In genomic region chr1:52113067-52113665, GRCm38 (mm10) we compare ENCODE assay signal across 8 mouse cellular contexts. TPM values are rescaled to one million over a fixed set of nuclear protein-coding genes. Genes with fewer than 3 reads are reported as not detected.
DNase-seq lines count a peak whose midpoint lies in the region; ATAC-seq and TF ChIP-seq lines count a peak whose summit lies in the region.

No protein-coding gene starts in this region.

- peak overlapping the region; percentile 57 for H3K4me3 ChIP-seq in liver, adult 2 months (ENCODE audit: insufficient read depth, low read depth, low read length)
- H3K4me3 ChIP-seq in embryonic facial prominence, embryonic 10.5 days: peak overlapping the region; percentile 53
- H3K4me3 ChIP-seq in hindbrain, postnatal 0 days (ENCODE audit: low read length): peak overlapping the region; percentile 31
- H3K4me3 ChIP-seq in neural tube, embryonic 12.5 days: peak overlapping the region; percentile 26; the same call in 1 of the 2 replicates

- peak; percentile 9 for ATAC-seq in hindbrain, postnatal 0 days
- peak; percentile 33 for ATAC-seq in neural tube, embryonic 12.5 days (ENCODE audit: low FRiP score, low read depth)
- ATAC-seq in activated CD4-positive, CD25-positive, alpha-beta regulatory T cell, adult 4 months: no peak

- DNase-seq in liver, adult 2 months (ENCODE audit: extremely low read depth, low read depth, low spot score): no peak
- DNase-seq in liver: no peak
- no peak for DNase-seq in embryonic facial prominence, embryonic 10.5 days (ENCODE audit: low spot score)
- DNase-seq in hindbrain, postnatal 0 days (ENCODE audit: low spot score): peak; percentile 9
- DNase-seq in adrenal gland, adult 2 months: no peak
- no peak for DNase-seq in left cerebral cortex, postnatal 4 days

- H3K9ac ChIP-seq in liver, adult 2 months (ENCODE audit: low read depth, low read length): peak overlapping the region; percentile 65
- peak overlapping the region; percentile 55 for H3K9ac ChIP-seq in hindbrain, postnatal 0 days (replicated peaks; ENCODE audit: low read length)
- no peak overlapping the region for H3K9ac ChIP-seq in neural tube, embryonic 12.5 days

- 20% methylated on average over 7 of the region's 7 CpGs for WGBS in liver, adult 2 months
- WGBS in embryonic facial prominence, embryonic 10.5 days: 25% methylated on average over 7 of the region's 7 CpGs
- 22% methylated on average over 7 of the region's 7 CpGs for WGBS in hindbrain, postnatal 0 days
- WGBS in neural tube, embryonic 12.5 days: 25% methylated on average over 7 of the region's 7 CpGs

- no peak for TF ChIP-seq CTCF in liver, adult 2 months (IDR thresholded peaks at IDR 0.05; ENCODE audit: low read depth, low read length)
- no peak for TF ChIP-seq CTCF in hindbrain, postnatal 0 days (IDR thresholded peaks at IDR 0.05; ENCODE audit: low read depth)

- H3K79me2 ChIP-seq in liver, adult 2 months (ENCODE audit: control insufficient read depth, insufficient read depth, low read length): no peaks in the 10 kb centered on the region

- peaks cover 4% of the 10 kb centered on the region; the same call in 1 of the 2 replicates for H3K4me1 ChIP-seq in liver, adult 2 months (ENCODE audit: control insufficient read depth, insufficient read depth, low read length)
- peaks cover 6% of the 10 kb centered on the region for H3K4me1 ChIP-seq in embryonic facial prominence, embryonic 10.5 days
- no peaks in the 10 kb centered on the region for H3K4me1 ChIP-seq in hindbrain, postnatal 0 days (ENCODE audit: insufficient read depth, low read length)
- no peaks in the 10 kb centered on the region for H3K4me1 ChIP-seq in neural tube, embryonic 12.5 days

- intact Hi-C loops in left cerebral cortex, postnatal 4 days (cut with DNase I): no loop called here

- peak overlapping the region; percentile 50 for H3K27ac ChIP-seq in liver, adult 2 months (replicated peaks; ENCODE audit: insufficient read depth, low read depth, low read length)
- peak overlapping the region; percentile 85 for H3K27ac ChIP-seq in embryonic facial prominence, embryonic 10.5 days (replicated peaks)
- peak overlapping the region; percentile 89 for H3K27ac ChIP-seq in hindbrain, postnatal 0 days
- no peak overlapping the region for H3K27ac ChIP-seq in neural tube, embryonic 12.5 days

- no peaks in the 10 kb centered on the region for H3K27me3 ChIP-seq in liver, adult 2 months (ENCODE audit: control insufficient read depth, insufficient read depth, low read length)
- H3K27me3 ChIP-seq in embryonic facial prominence, embryonic 10.5 days (replicated peaks; ENCODE audit: low read depth, poor library complexity, severe bottlenecking): no peaks in the 10 kb centered on the region; the same call in 1 of the 2 replicates
- no peaks in the 10 kb centered on the region for H3K27me3 ChIP-seq in hindbrain, postnatal 0 days (ENCODE audit: insufficient read depth, low read length)
- no peaks in the 10 kb centered on the region for H3K27me3 ChIP-seq in neural tube, embryonic 12.5 days (replicated peaks)

- no peaks in the 10 kb centered on the region for H3K9me3 ChIP-seq in embryonic facial prominence, embryonic 10.5 days
- H3K9me3 ChIP-seq in hindbrain, postnatal 0 days (ENCODE audit: low read length): no peaks in the 10 kb centered on the region
- no peaks in the 10 kb centered on the region for H3K9me3 ChIP-seq in neural tube, embryonic 12.5 days

- H3K4me2 ChIP-seq in hindbrain, postnatal 0 days (ENCODE audit: low read depth, low read length): peak overlapping the region; percentile 58
- peak overlapping the region; percentile 56 for H3K4me2 ChIP-seq in neural tube, embryonic 12.5 days (replicated peaks)

- H3K36me3 ChIP-seq in liver, adult 2 months (ENCODE audit: control insufficient read depth, insufficient read depth, low read length): no peaks in the 10 kb centered on the region
- H3K36me3 ChIP-seq in embryonic facial prominence, embryonic 10.5 days (replicated peaks): no peaks in the 10 kb centered on the region
- H3K36me3 ChIP-seq in hindbrain, postnatal 0 days (ENCODE audit: insufficient read depth, low read length): no peaks in the 10 kb centered on the region
- no peaks in the 10 kb centered on the region for H3K36me3 ChIP-seq in neural tube, embryonic 12.5 days

- TF ChIP-seq POLR2A in liver, adult 2 months (IDR thresholded peaks at IDR 0.05; ENCODE audit: extremely low read depth, insufficient read depth, low read length): no peak

RNA-seq across cellular contexts. Expression of gene Stat1, which starts 6.1 kb away (rescaled TPM):
- total RNA-seq in liver, adult 2 months (2014; rRNA removed): 82.8 and 87.4 TPM in 2 replicates
- polyA plus RNA-seq in liver, adult 2 months (2012; rRNA removed): 37.0 and 54.3 TPM in 2 replicates
- polyA plus RNA-seq in embryonic facial prominence, embryonic 10.5 days (2016; fragmentation: Nextera tagmentation; extraction: Ambion mirVana): 10.9 and 11.5 TPM in 2 replicates
- total RNA-seq in hindbrain, postnatal 0 days (2014; rRNA removed): 25.3 and 25.7 TPM in 2 replicates
- 16.6 and 17.0 TPM in 2 replicates for polyA plus RNA-seq in hindbrain, postnatal 0 days (2015; fragmentation: Nextera tagmentation; extraction: Ambion mirVana)
- polyA plus RNA-seq in neural tube, embryonic 12.5 days (2016; fragmentation: Nextera tagmentation; extraction: Ambion mirVana): 15.2 and 18.0 TPM in 2 replicates
- polyA plus RNA-seq in activated CD4-positive, CD25-positive, alpha-beta regulatory T cell, adult 4 months (2017; shearing (Covaris generic)): 100 to 1,000 TPM; 697 to 904 TPM
- total RNA-seq in adrenal gland, adult 2 months (2021): 100 to 1,000 TPM in 1 of 2 experiments, 10 to 100 TPM in 1; 79.2 to 131 TPM
- polyA plus RNA-seq in adrenal gland, adult 2 months (2012; rRNA removed): 97.2 and 127 TPM in 2 replicates
- total RNA-seq in left cerebral cortex, postnatal 4 days (2021): 1 to 10 TPM; 7.9 to 9.5 TPM
